17 mouse cellular contexts compared by ENCODE assay signal in genomic region chr11:46097062-46097461, GRCm38 (mm10). TPM values are rescaled to one million over a fixed set of nuclear protein-coding genes. Genes with fewer than 3 reads are reported as not detected.
A peak's percentile ranks its signal among the peaks of the same experiment; 100 is the strongest.
DNase-seq lines count a peak whose midpoint lies in the region; ATAC-seq lines count a peak whose summit lies in the region.
"Had no signal": no experiment of that assay in that cellular context is flagged by ENCODE, and none has a peak within 500 bp of the region (broad histone marks: within the 10 kb centered on the region; RNA-seq: fewer than 3 reads in every experiment).

No protein-coding gene starts in this region.

- no peaks in the 10 kb centered on the region for H3K9me3 ChIP-seq in heart, embryonic 15.5 days (replicated peaks)
- H3K9me3 ChIP-seq: forebrain, embryonic 10.5 days; hindbrain, embryonic 15.5 days; limb, embryonic 10.5 days had no signal

- no peak overlapping the region for H3K4me2 ChIP-seq in heart, embryonic 15.5 days
- H3K4me2 ChIP-seq: hindbrain, embryonic 15.5 days; liver, embryonic 11.5 days; lung, embryonic 14.5 days had no signal

- H3K4me1 ChIP-seq in heart, embryonic 15.5 days (replicated peaks) = peaks cover 25% of the 10 kb centered on the region
- H3K4me1 ChIP-seq in brown adipose tissue, adult 24 weeks (ENCODE audit: control insufficient read depth, insufficient read depth, insufficient read length, low read length) = peaks cover 13% of the 10 kb centered on the region

- H3K27ac ChIP-seq in heart, embryonic 15.5 days = 0 out of 2 replicates have a peak overlapping the region, but pooled peaks have one; percentile 16
- H3K27ac ChIP-seq in brown adipose tissue, adult 24 weeks (replicated peaks; ENCODE audit: low read depth, low read length) = 0 out of 2 replicates have a peak overlapping the region, but pooled peaks have one; percentile 26
- H3K27ac ChIP-seq: forebrain, embryonic 10.5 days; hindbrain, embryonic 15.5 days; limb, embryonic 10.5 days had no signal

- H3K4me3 ChIP-seq in heart, embryonic 15.5 days = no peak overlapping the region
- H3K4me3 ChIP-seq in brown adipose tissue, adult 24 weeks (ENCODE audit: insufficient read depth, low read depth, low read length) = no peak overlapping the region
- H3K4me3 ChIP-seq: forebrain, embryonic 10.5 days; hindbrain, embryonic 15.5 days; limb, embryonic 10.5 days had no signal

- WGBS in heart, embryonic 15.5 days = 40% methylated on average over 3 of the region's 3 CpGs

- ATAC-seq in cerebellum, adult (ENCODE audit: insufficient number of reproducible peaks, low FRiP score, low TSS enrichment) = no peak
- ATAC-seq in heart, embryonic 15.5 days (replicated peaks; ENCODE audit: insufficient number of reproducible peaks, insufficient read depth, low FRiP score, low read depth) = no peak
- ATAC-seq: intestine, embryonic 16.5 days had no signal

- no peak overlapping the region for H3K9ac ChIP-seq in heart, embryonic 15.5 days
- H3K9ac ChIP-seq: hindbrain, embryonic 15.5 days; lung, embryonic 14.5 days had no signal

- intact Hi-C loops in heart, postnatal 14 days (cut with DNase I) = no loop called here

- no peaks in the 10 kb centered on the region for H3K27me3 ChIP-seq in heart, embryonic 15.5 days
- H3K27me3 ChIP-seq: hindbrain, embryonic 15.5 days had no signal

- peaks cover 54% of the 10 kb centered on the region for H3K36me3 ChIP-seq in heart, embryonic 15.5 days

- peak; percentile 40 for DNase-seq in cerebellum, adult 11 months
- DNase-seq in heart, postnatal 14 days = no peak
- peak; percentile 89 to 91 for DNase-seq in cerebellum, postnatal 10 days
- no peak for DNase-seq in yolk sac, embryonic 10.5 days (ENCODE audit: low spot score)
- no peak for DNase-seq in spleen, postnatal 10 days (ENCODE audit: low spot score in 2 of 2)
- DNase-seq: adrenal gland, adult 8-10 months; kidney, postnatal 36 days; lung, embryonic 14.5 days; lung, postnatal 4 days had no signal

RNA-seq across cellular contexts. Expression of gene Adam19, which starts 41.3 kb away (rescaled TPM):
- polyA plus RNA-seq in heart, embryonic 15.5 days (2015; fragmentation: Nextera tagmentation; extraction: Ambion mirVana) = 19.6 and 26.5 TPM in 2 replicates
- 10 to 100 TPM; 56.8 to 77.7 TPM for total RNA-seq in heart, postnatal 14 days (2021)
- polyA plus RNA-seq in brown adipose tissue, adult 24 weeks (2012; ENCODE audit: insufficient read depth, insufficient read length, missing spikeins) = 2.4 and 3.1 TPM in 2 replicates

RNA-seq across cellular contexts. Expression of gene Gm12166, which starts 44.9 kb away (rescaled TPM):
- 2.9 and 4.4 TPM in 2 replicates for polyA plus RNA-seq in heart, embryonic 15.5 days (2015; fragmentation: Nextera tagmentation; extraction: Ambion mirVana)
- total RNA-seq in heart, postnatal 14 days (2021) = 1 to 10 TPM; 2.3 to 3.1 TPM
- polyA plus RNA-seq in brown adipose tissue, adult 24 weeks (2012; ENCODE audit: insufficient read depth, insufficient read length, missing spikeins) = 2.3 and 18.9 TPM in 2 replicates

Comparison
In these comparisons a context has a peak if more than half of its experiments do, and no peak if none do; other contexts are left out.
1. DNase-seq: peak in cerebellum, adult 11 months (single experiment) and cerebellum, postnatal 10 days (2 of 2); none in heart, postnatal 14 days (0 of 2), yolk sac, embryonic 10.5 days (single experiment) and spleen, postnatal 10 days (0 of 2).